Mouse (Mus musculus): ENCODE results near the gene Rtkn.

- no peak for TF ChIP-seq CTCF (IDR thresholded peaks at IDR 0.05; ENCODE audit: extremely low read depth, insufficient read depth, low read length)
- TF ChIP-seq POLR2A (IDR thresholded peaks at IDR 0.05; ENCODE audit: extremely low read depth, insufficient read depth, low read length) = no peak
These were observed 9.9 kb upstream of the Rtkn start, which contains the start of gene Ino80b for GRCm38 (mm10) chr6:83125331-83125730.

Measured in cortical plate, adult 2 months (tissue).